Mouse (Mus musculus) kidney, postnatal 36 days (tissue): ENCODE data around the gene Sox14.
A peak's percentile ranks its signal among the peaks of the same experiment; 100 is the strongest.

Experiments
- DNase-seq, 2 experiments: peaks; one replicate each; pipeline ENCODE4 v3.0.0; 2021 to 2022; ENCODE audit warnings: mixed read lengths in 2 of 2

The Sox14 gene

DNA sequence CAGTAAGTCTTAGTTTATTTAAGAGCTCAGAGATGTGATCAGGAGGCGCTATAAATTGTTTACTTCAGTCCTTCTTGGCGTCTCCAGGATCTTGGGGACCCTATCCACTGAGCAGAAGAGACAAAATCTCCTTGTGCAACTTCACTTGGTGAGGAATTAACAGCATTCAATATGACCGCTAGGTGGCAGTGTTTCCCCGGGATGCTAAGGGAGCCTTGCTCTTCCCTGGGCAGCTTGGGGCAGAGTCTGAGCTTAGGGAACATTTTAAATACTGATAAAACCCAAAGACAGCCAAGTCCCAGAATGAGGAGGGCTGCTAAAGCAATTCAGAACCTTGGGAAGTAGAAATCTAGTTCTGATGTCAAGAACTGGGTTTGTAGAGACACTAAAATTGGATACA is 29.1 kb downstream of the Sox14 start:
- peak; percentile 44 to 83 for DNase-seq

DNA sequence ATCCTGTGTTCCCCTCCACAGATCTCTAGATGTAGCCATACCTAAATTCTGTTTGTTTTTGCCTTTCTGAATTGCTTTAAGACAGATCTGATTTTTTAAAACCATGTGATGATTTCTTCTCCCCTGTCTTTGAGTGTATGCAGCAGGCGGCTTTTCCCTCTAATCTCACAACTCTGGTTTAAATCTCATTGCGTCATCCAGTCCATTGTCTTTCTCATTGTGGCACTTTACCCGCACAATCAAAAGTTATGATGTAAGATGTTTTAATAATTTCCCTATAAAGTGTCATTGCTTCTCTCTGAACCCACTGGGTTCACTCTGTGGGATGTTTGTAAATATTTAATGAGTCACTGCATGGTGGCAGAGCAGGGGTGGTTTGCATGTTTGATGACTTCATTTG is 36.6 kb downstream of the Sox14 start:
- DNase-seq: no peak

- DNase-seq: no peak
Measured at GRCm38 (mm10) chr9:99838877-99839276, 37.1 kb downstream of the Sox14 start.

GRCm38 (mm10) chr9:99836707-99837106 is 39.3 kb downstream of the Sox14 start:
- no peak for DNase-seq

DNA sequence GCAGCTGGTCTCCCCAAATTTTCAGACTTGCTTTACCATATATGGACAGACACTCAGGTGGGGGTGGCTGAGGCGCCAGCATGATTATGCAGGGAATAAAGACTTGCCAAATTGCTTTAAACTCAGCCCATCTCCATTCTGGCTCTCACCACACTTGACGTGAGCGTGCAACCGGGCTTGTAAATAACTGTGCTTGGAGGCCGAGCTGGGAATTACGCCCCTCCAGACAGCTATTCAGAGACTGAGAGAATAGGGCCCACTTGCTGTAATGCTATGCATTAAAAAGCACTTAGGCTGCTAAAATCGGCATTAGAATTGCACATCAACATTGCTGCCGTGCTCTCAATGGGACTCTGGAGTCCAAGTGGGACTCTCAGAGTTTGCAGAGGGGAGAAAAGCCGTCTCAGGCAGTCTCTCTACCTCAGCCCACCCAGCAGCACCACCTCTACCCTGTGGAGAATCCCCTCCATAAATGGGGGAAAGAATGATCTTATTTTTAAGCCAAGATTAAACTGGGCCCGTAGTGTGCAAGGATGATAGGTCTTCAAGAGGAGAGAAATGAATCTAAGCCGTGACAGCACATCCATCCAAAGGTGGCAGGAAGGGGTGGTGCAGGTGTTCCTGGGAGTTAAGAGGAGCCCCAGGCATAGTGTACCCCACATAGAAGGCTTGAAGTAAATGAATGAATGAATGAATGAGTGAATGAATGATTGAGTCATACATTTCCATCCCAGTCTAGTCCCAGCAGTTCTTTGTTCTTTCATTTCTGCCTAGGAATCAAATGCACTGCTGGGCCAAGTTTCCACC is 40.1 kb downstream of the Sox14 start:
- DNase-seq: no peak
